Mouse (Mus musculus): ENCODE measurements around the gene Grap2.

Grap2 gene

GRCm38 (mm10) chr15:80684786-80685602, 112.6 kb downstream of the Grap2 start:
- DNase-seq: no peak

GRCm38 (mm10) chr15:80685603-80685895, 113.2 kb downstream of the Grap2 start:
- DNase-seq: no peak

- no peak for DNase-seq
These were observed 116.1 kb downstream of the Grap2 start for GRCm38 (mm10) chr15:80688536-80688935.

- no peak for DNase-seq
These were observed 121.1 kb downstream of the Grap2 start for GRCm38 (mm10) chr15:80693492-80693891.

- peak; percentile 76 for DNase-seq
These were observed 121.9 kb downstream of the Grap2 start for GRCm38 (mm10) chr15:80694125-80694910.

GRCm38 (mm10) chr15:80697564-80697963, 125.2 kb downstream of the Grap2 start:
- DNase-seq: no peak

- DNase-seq: no peak
These were observed 129.3 kb downstream of the Grap2 start for GRCm38 (mm10) chr15:80701481-80702257.
